Mouse (Mus musculus) lung, embryonic 16.5 days (tissue): ENCODE measurements around the gene Ptprt. TPM values are rescaled to one million over a fixed set of nuclear protein-coding genes. Genes with fewer than 3 reads are reported as not detected.

Experiments
- ATAC-seq: fragments of 200-750 bp; cut with Nextera tagmentation; 2 replicates; pipeline ENCODE4 v1.8.0; 2017; ENCODE audit warnings: low read depth, mild to moderate bottlenecking, moderate library complexity
- H3K27ac ChIP-seq: fragments of 300-500 bp; sonication (generic); 2 replicates; pipeline ENCODE4 v1.5.1; 2014; ENCODE audit warnings: mild to moderate bottlenecking, control low read depth, low read length
- H3K27me3 ChIP-seq: fragments of 300-500 bp; sonication (generic); 2 replicates; pipeline ENCODE4 v1.6.1; 2014; ENCODE audit warnings: low read depth, low read length, mixed read lengths; ENCODE audit not compliant: control insufficient read depth, insufficient read depth
- H3K36me3 ChIP-seq: fragments of 300-500 bp; sonication (generic); 2 replicates; pipeline ENCODE4 v1.6.1; 2014; ENCODE audit warnings: low read length; ENCODE audit not compliant: control insufficient read depth, insufficient read depth
- H3K4me1 ChIP-seq: fragments of 300-500 bp; sonication (generic); replicated peaks from 2 replicates; pipeline ENCODE4 v1.6.1; 2014; ENCODE audit warnings: low read length, mixed read lengths; ENCODE audit not compliant: control insufficient read depth, insufficient read depth
- H3K4me2 ChIP-seq: fragments of 300-500 bp; sonication (generic); 2 replicates; pipeline ENCODE4 v1.6.1; 2014; ENCODE audit warnings: low read depth, low read length, control low read depth
- H3K4me3 ChIP-seq: fragments of 300-500 bp; sonication (generic); 2 replicates; pipeline ENCODE4 v1.5.1; 2014; ENCODE audit warnings: mild to moderate bottlenecking, low read length, control low read depth
- H3K9ac ChIP-seq: fragments of 300-500 bp; sonication (generic); 2 replicates; pipeline ENCODE4 v1.6.1; 2014; ENCODE audit warnings: low read length, control low read depth
- H3K9me3 ChIP-seq: fragments of 300-500 bp; sonication (generic); 2 replicates; pipeline ENCODE4 v1.6.1; 2016; ENCODE audit warnings: low read length; ENCODE audit not compliant: control insufficient read depth
- WGBS: fragments of 180-500 bp; shearing (Covaris S2); extraction: QIAGEN DNeasy Blood & Tissue Kit; methylation state at CpG from one replicate; pipeline ENCODE4 v1.1.7; 2014; 5-methylcytosine and 5-hydroxymethylcytosine counted together
- polyA plus RNA-seq: library from polyadenylated mRNA; unstranded; fragments of >200 nt; fragmentation: Nextera tagmentation; extraction: Ambion mirVana; gene quantifications from 2 replicates; pipeline ENCODE4 v1.2.1, GENCODE M21; 2015

The Ptprt gene
- polyA plus RNA-seq, 1 experiment from 2014 or later = 0.62 TPM

DNA sequence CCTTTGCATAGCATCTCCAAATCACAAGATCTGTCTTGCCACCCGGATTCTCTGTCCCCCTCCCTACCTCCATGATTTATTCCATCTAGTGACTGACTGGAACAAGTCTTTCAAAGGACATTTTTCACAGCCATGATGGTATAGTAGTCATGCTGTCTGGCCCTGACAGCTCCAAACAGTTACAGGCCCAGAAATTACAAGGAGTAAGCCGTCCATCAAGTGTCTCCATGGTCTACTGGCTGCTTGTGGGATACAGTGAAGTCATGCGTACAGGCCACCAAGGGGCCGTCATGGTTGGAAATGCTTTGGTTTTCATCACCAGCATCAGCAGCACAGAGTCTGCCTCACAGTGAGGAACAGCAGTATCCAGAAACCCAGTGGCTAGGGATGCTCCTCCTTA, 156.1 kb downstream of the Ptprt start:
- Histone ChIP-seq H3K4me1 (no peaks in the 10 kb centered on the region), H3K27ac (no peak overlapping the region), H3K9me3 (no peaks in the 10 kb centered on the region), H3K4me2 (no peak overlapping the region), H3K27me3 (no peaks in the 10 kb centered on the region), H3K9ac (no peak overlapping the region), H3K36me3 (no peaks in the 10 kb centered on the region), H3K4me3 (no peak overlapping the region)
- WGBS = 79% methylated on average over 4 of the region's 4 CpGs
- ATAC-seq = no peak

DNA sequence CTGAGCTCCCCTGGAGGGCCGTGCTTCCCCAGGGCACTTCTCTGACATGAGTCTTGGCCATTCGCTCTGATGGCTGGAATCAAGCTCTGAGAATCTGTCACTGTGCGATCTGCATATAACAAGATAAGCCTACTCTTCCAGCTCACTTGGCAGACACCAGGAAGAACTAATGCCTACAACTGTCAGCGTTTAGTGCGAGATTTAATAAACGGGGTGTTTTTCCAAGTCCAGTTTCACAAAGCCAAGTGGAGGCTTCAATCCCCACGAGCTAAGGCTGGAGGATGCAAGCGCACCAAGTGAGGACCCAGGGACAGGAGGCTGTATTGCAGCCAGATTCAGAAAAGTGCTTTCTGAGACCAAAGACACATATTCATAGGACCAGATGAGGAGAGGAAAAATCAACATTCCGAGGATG, 161.4 kb downstream of the Ptprt start:
- Histone ChIP-seq H3K27me3 (no peaks in the 10 kb centered on the region), H3K4me3 (no peak overlapping the region), H3K36me3 (no peaks in the 10 kb centered on the region), H3K9ac (no peak overlapping the region), H3K4me1 (no peaks in the 10 kb centered on the region), H3K4me2 (no peak overlapping the region), H3K9me3 (no peaks in the 10 kb centered on the region), H3K27ac (no peak overlapping the region)
- 50% methylated on average over 9 of the region's 9 CpGs for WGBS
- ATAC-seq = peak; percentile 51; the same call in 1 of the 2 replicates

DNA sequence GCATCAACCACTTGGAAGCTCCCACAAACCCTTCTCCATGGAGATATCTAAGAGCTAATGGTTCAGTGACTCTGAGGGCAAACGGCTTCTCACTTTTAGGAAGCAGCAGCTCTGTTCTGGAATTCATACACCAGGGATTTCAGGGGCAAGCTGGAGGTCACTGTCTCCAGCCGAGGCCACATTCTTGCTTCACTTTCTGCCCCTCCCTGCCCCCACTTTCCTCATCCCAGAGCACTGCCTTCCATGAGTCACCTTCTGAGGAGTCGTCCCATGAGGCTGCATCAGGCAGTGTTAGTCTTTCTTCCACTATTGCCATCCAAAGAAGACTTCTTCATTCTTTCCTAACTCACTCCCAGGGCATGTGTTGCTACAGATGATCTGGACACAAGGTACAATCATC, 162.8 kb downstream of the Ptprt start:
- no peaks in the 10 kb centered on the region for H3K36me3 ChIP-seq
- H3K27me3 ChIP-seq = no peaks in the 10 kb centered on the region
- no peak for ATAC-seq
- 44% methylated on average over 3 of the region's 3 CpGs for WGBS
- no peak overlapping the region for H3K27ac ChIP-seq
- H3K9me3 ChIP-seq = no peaks in the 10 kb centered on the region
- H3K9ac ChIP-seq = no peak overlapping the region
- H3K4me2 ChIP-seq = no peak overlapping the region
- H3K4me1 ChIP-seq = no peaks in the 10 kb centered on the region
- H3K4me3 ChIP-seq = no peak overlapping the region

DNA sequence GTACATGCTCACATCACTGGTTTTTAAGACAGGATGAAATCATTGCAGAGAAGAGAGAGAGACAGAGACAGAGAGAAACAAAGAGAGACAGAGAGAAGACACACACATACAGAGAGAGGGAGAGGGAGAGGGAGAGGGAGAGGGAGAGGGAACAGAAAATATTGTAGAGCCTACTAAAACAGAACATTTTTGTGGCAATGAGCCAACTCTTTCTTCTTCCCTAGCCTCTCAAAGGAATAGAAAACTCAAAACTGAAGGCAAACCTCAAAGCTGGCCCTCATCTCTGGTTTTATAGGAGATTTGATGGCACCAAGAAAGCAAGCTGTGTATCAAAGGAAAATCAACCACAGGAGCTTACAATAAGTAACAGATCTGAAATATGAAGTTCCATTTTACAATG, 176.9 kb downstream of the Ptprt start:
- Histone ChIP-seq H3K27ac (no peak overlapping the region), H3K9ac (no peak overlapping the region), H3K36me3 (no peaks in the 10 kb centered on the region), H3K4me3 (no peak overlapping the region), H3K4me1 (no peaks in the 10 kb centered on the region), H3K27me3 (no peaks in the 10 kb centered on the region), H3K4me2 (no peak overlapping the region), H3K9me3 (no peaks in the 10 kb centered on the region)
- no peak for ATAC-seq

DNA sequence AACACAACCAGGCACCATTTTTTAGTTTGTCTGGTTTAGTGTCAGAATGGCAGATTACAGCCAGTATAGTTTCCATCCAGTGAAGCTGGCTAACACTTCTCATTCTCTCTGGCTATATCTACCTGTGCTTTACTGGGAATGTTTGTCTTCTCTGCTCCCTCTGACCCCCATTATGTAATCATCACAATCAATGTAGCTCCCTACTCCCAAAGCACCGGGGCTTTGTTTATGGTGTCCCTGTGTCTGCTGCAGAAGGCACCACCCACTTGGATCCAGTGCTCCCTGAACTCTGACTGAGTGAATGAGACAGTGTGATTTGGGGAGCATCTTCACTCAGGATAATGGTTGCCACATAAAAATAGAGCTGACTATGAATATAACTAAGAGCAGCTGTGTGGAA, 217.8 kb downstream of the Ptprt start:
- H3K27ac ChIP-seq = no peak overlapping the region
- H3K9me3 ChIP-seq = no peaks in the 10 kb centered on the region
- no peak for ATAC-seq
- no peak overlapping the region for H3K9ac ChIP-seq
- WGBS = 3% methylated on average over 1 of the region's 1 CpGs
- no peaks in the 10 kb centered on the region for H3K36me3 ChIP-seq
- H3K4me1 ChIP-seq = no peaks in the 10 kb centered on the region
- no peak overlapping the region for H3K4me3 ChIP-seq
- no peak overlapping the region for H3K4me2 ChIP-seq
- H3K27me3 ChIP-seq = no peaks in the 10 kb centered on the region

DNA sequence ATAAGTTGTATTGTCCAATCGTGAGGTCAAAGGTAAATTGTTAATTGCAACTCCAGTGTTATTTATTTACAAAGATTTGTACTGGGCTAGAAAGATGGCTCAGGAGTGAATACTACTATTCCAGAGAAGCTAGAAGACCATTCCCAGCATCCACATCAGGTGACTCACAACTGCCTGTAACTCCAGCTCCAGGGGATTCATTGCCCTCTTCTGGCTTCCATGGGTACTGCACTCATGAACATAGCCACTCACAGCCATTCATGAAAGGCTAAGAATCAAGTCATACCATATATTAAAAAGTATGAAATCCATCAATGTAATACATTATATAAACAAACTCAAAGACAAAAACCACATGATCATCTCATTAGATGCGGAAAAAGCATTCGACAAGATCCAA, 224.3 kb downstream of the Ptprt start:
- H3K36me3 ChIP-seq = no peaks in the 10 kb centered on the region
- no peak overlapping the region for H3K27ac ChIP-seq
- ATAC-seq = no peak
- H3K4me3 ChIP-seq = no peak overlapping the region
- 95% methylated on average over 3 of the region's 3 CpGs for WGBS
- H3K27me3 ChIP-seq = no peaks in the 10 kb centered on the region
- H3K9me3 ChIP-seq = no peaks in the 10 kb centered on the region
- no peak overlapping the region for H3K4me2 ChIP-seq
- no peaks in the 10 kb centered on the region for H3K4me1 ChIP-seq
- H3K9ac ChIP-seq = no peak overlapping the region

DNA sequence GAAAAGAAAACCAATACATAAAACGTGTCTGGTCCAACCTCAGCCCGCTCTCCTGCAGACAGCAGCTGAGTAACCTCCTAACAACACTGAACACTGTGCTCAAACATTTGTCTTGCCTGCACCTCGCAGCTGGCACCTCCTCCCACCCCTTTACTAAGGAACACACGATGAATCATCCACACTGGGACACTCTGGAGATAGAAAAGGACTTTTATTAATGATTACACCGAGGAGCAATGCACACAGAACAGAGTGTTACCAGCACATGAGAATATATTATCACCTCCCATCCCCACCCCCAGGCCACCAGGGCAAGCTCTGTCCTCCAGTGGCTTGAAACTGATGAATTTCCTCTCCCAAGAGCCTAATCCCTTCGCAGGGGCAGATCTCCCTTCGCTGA, 230.8 kb downstream of the Ptprt start:
- Histone ChIP-seq H3K27ac (no peak overlapping the region), H3K27me3 (no peaks in the 10 kb centered on the region), H3K4me3 (no peak overlapping the region), H3K4me1 (no peaks in the 10 kb centered on the region), H3K9ac (no peak overlapping the region), H3K36me3 (no peaks in the 10 kb centered on the region), H3K4me2 (no peak overlapping the region), H3K9me3 (no peaks in the 10 kb centered on the region)
- 18% methylated on average over 7 of the region's 7 CpGs for WGBS
- no peak for ATAC-seq

DNA sequence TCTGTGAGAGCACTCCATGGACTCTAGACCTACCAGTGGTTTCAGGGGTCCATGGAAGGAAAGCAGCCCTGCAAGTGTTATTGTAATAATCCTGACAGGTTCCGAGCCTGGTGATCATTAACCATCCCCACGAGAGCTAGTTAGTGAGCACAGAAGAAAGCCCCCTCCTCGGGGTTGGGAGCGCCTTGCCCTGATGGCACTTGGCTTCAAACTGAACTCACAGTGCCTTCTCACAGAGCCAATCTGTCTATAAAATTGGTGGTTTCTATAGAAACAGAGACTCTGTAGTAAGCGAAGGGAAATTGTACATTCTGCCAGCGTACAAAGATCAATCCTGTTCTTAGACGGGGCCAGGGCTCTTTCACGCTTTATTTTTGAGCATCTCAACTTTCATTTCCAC, 234.8 kb downstream of the Ptprt start:
- Histone ChIP-seq H3K27ac (no peak overlapping the region), H3K4me1 (no peaks in the 10 kb centered on the region), H3K9me3 (no peaks in the 10 kb centered on the region), H3K27me3 (no peaks in the 10 kb centered on the region), H3K36me3 (no peaks in the 10 kb centered on the region), H3K4me2 (no peak overlapping the region), H3K9ac (no peak overlapping the region), H3K4me3 (no peak overlapping the region)
- ATAC-seq = no peak
- WGBS = 74% methylated on average over 8 of the region's 8 CpGs

DNA sequence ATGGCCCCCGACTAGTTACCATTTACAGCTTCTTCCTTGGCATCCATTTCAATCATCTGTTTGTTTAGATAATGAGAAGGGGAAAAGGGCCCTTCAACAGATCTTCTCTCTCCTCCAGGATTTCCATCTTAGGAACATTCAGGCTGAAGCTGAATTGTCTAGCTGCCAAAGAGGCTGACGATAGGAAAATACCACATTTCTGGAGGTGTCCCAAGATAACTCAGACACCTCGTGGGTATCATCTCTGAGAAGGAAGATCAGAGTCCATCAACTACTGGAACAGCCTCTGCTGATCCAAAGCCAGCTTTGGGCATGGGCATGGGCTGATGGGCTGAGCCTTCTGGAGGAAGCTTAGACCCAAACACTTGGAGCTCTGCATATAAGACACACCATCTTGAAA, 242.8 kb downstream of the Ptprt start:
- Histone ChIP-seq H3K9me3 (no peaks in the 10 kb centered on the region), H3K4me3 (no peak overlapping the region), H3K4me1 (no peaks in the 10 kb centered on the region), H3K9ac (no peak overlapping the region), H3K36me3 (no peaks in the 10 kb centered on the region), H3K27me3 (no peaks in the 10 kb centered on the region), H3K4me2 (no peak overlapping the region), H3K27ac (no peak overlapping the region)
- 42% methylated on average over 3 of the region's 3 CpGs for WGBS
- no peak for ATAC-seq

DNA sequence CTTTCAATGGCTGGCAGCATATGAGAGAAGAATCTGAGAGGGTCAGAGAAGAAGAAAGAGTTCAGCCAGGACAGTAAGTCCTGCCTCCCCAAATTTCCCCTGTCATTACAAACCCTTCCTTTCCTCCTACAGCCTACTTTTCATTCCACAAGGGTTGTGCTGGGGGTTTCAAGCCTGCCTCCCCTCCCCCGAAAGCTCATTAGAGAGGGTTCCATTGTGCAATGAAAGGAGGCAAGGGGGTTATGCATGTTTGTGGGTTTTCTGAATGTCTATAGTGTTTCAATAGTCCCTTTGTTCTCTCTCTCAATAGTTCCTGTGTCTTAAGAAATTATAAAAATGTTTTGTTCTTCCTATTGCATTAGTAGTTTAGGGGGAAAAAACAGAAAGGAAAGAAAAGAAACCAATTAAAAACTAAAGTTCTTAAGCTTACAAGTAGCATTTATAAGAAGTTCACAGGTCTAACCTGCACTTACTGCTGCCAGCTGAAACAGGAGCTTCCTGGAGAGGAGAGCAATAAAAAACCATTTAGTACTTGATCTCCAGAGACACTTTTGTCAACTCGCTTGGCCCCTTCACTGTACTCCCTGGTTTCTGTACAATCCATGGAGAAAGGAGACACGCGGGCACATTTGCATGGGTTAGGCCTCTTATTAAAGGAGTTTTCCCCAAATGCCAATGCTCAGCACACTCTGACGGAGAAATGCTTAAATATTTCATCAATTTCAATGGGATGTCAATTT, 247.7 kb downstream of the Ptprt start:
- Histone ChIP-seq H3K4me3 (no peak overlapping the region), H3K4me1 (no peaks in the 10 kb centered on the region), H3K27ac (no peak overlapping the region), H3K9ac (no peak overlapping the region), H3K27me3 (no peaks in the 10 kb centered on the region), H3K4me2 (no peak overlapping the region), H3K9me3 (no peaks in the 10 kb centered on the region), H3K36me3 (no peaks in the 10 kb centered on the region)
- WGBS = 72% methylated on average over 5 of the region's 5 CpGs
- no peak for ATAC-seq
